Mouse (Mus musculus) kidney, postnatal 0 days (tissue): ENCODE data around the gene Rpl5. TPM values are rescaled to one million over a fixed set of nuclear protein-coding genes. Genes with fewer than 3 reads are reported as not detected.

Source experiments
- ATAC-seq: fragments of 200-750 bp; cut with Nextera tagmentation; replicated peaks from 2 replicates; pipeline ENCODE4 v1.8.0; 2017; ENCODE audit warnings: low read depth, moderate number of reproducible peaks, moderate TSS enrichment, moderate library complexity; ENCODE audit not compliant: low FRiP score
- DNase-seq: peaks from one replicate; pipeline ENCODE4 v3.0.0-alpha.2; 2016; ENCODE audit warnings: low spot score
- H3K27ac ChIP-seq: fragments of 300-500 bp; sonication (generic); 2 replicates; pipeline ENCODE4 v1.5.1; 2014; ENCODE audit warnings: mild to moderate bottlenecking
- H3K27me3 ChIP-seq: fragments of 300-500 bp; sonication (generic); 2 replicates; pipeline ENCODE4 v1.6.1; 2014; ENCODE audit warnings: low read length, mixed read lengths; ENCODE audit not compliant: insufficient read depth
- H3K36me3 ChIP-seq: fragments of 300-500 bp; sonication (generic); 2 replicates; pipeline ENCODE4 v1.6.1; 2014; ENCODE audit warnings: low read length, mixed read lengths; ENCODE audit not compliant: insufficient read depth
- H3K4me1 ChIP-seq: fragments of 300-500 bp; sonication (generic); replicated peaks from 2 replicates; pipeline ENCODE4 v1.6.1; 2014; ENCODE audit warnings: antibody characterized with exemption, low read length, mixed read lengths; ENCODE audit not compliant: insufficient read depth
- H3K4me2 ChIP-seq: fragments of 300-500 bp; sonication (generic); 2 replicates; pipeline ENCODE4 v1.6.1; 2014; ENCODE audit warnings: mild to moderate bottlenecking, low read length, moderate library complexity, mixed read lengths
- H3K4me3 ChIP-seq: fragments of 300-500 bp; sonication (generic); replicated peaks from 2 replicates; pipeline ENCODE4 v1.5.1; 2014; ENCODE audit warnings: low read depth, low read length
- H3K9ac ChIP-seq: fragments of 300-500 bp; sonication (generic); 2 replicates; pipeline ENCODE4 v1.6.1; 2014; ENCODE audit warnings: low read depth, low read length
- H3K9me3 ChIP-seq: fragments of 300-500 bp; sonication (generic); replicated peaks from 2 replicates; pipeline ENCODE4 v1.6.1; 2016; ENCODE audit warnings: low read length, inconsistent platforms, mixed read lengths
- CTCF ChIP-seq: IDR thresholded peaks from 2 replicates; pipeline ENCODE4 v1.5.1; 2016; ENCODE audit warnings: antibody characterized with exemption, low read depth, mild to moderate bottlenecking, moderate library complexity
- WGBS: fragments of 180-500 bp; shearing (Covaris S2); extraction: QIAGEN DNeasy Blood & Tissue Kit; methylation state at CpG from one replicate; pipeline ENCODE4 v1.1.7; 2014; 5-methylcytosine and 5-hydroxymethylcytosine counted together
- polyA plus RNA-seq: library from polyadenylated mRNA; unstranded; fragments of >200 nt; fragmentation: Nextera tagmentation; extraction: Ambion mirVana; gene quantifications from 2 replicates; pipeline ENCODE4 v1.2.1, GENCODE M21; 2015

Gene Rpl5
- polyA plus RNA-seq, 1 experiment from 2014 or later = 66.8 TPM

- H3K9ac ChIP-seq = no peak overlapping the region
- ATAC-seq = no peak
- H3K27ac ChIP-seq = no peak overlapping the region
- no peaks in the 10 kb centered on the region for H3K9me3 ChIP-seq
- TF ChIP-seq CTCF = no peak
- DNase-seq = no peak
- no peaks in the 10 kb centered on the region for H3K27me3 ChIP-seq
- 84% methylated on average over 1 of the region's 1 CpGs for WGBS
- H3K4me3 ChIP-seq = no peak overlapping the region
- H3K4me1 ChIP-seq = no peaks in the 10 kb centered on the region
- no peak overlapping the region for H3K4me2 ChIP-seq
- H3K36me3 ChIP-seq = no peaks in the 10 kb centered on the region
Observed at GRCm38 (mm10) chr5:107948899-107949298, 48.6 kb downstream of the Rpl5 start.

DNA sequence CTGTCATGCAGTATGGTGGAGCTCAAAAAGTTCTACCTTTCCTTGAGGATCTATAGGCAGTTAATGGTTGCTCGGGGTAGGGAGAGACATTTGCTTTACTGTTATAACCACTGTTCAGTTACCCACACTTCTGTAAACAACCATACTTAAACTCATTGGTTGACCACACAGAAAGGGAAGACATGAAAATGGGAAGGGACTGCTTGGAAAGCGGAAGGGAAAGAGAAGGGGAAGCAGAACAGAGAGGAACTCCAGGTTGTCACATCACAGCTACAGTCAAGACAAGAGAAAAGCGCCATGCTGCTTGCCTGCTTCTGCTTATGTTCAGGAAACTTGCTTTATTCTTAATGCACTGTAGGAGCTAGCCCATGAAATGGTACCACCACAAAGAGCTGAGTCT is 49.3 kb downstream of the Rpl5 start:
- no peaks in the 10 kb centered on the region for H3K9me3 ChIP-seq
- H3K27ac ChIP-seq = no peak overlapping the region
- no peaks in the 10 kb centered on the region for H3K36me3 ChIP-seq
- TF ChIP-seq CTCF = no peak
- H3K4me2 ChIP-seq = no peak overlapping the region
- no peaks in the 10 kb centered on the region for H3K4me1 ChIP-seq
- 84% methylated on average over 3 of the region's 3 CpGs for WGBS
- no peak overlapping the region for H3K9ac ChIP-seq
- no peak for ATAC-seq
- H3K4me3 ChIP-seq = no peak overlapping the region
- no peaks in the 10 kb centered on the region for H3K27me3 ChIP-seq
- no peak for DNase-seq

DNA sequence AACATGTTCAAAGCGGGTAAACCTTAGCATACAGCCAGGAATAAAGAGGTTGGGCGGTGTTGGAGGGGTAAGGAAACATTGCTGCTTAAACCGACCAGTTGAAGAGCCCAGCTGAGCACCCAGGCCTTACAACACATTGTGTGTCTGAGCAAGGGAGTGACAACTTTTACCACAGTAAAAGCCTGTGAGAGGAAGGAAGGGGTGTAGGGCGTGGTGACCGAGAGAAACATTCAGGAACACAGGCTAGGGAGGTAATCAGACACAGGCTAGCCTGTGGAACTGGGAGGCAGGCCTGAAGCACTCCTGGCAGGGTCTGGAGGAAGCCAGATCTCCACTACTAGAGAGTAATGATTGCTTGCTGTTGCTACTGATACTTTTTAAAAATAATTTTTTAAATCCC is 50.3 kb downstream of the Rpl5 start:
- no peak for DNase-seq
- ATAC-seq = no peak

More for the DNA sequence above, 50.3 kb downstream of the Rpl5 start:
- Histone ChIP-seq H3K4me2 (no peak overlapping the region), H3K36me3 (no peaks in the 10 kb centered on the region), H3K9ac (no peak overlapping the region), H3K4me1 (no peaks in the 10 kb centered on the region), H3K9me3 (no peaks in the 10 kb centered on the region), H3K4me3 (no peak overlapping the region), H3K27ac (no peak overlapping the region), H3K27me3 (no peaks in the 10 kb centered on the region)
- no peak for TF ChIP-seq CTCF
- WGBS = 69% methylated on average over 5 of the region's 5 CpGs

Other genes starting within 250 kb of the Rpl5 start
- gene Gfi1, start 174.5 kb upstream of the Rpl5 start, polyA plus RNA-seq = 0.06 TPM in 1 of 2 replicates, not detected in the other
- gene Ube2d2b, start 70.4 kb upstream of the Rpl5 start, polyA plus RNA-seq = 0.08 TPM in 1 of 2 replicates, not detected in the other
- gene Evi5, start 25.4 kb upstream of the Rpl5 start, polyA plus RNA-seq = 84.3 and 88.8 TPM in 2 replicates
- gene Fam69a, start 86.6 kb downstream of the Rpl5 start, polyA plus RNA-seq = 23.6 and 27.4 TPM in 2 replicates
- 65.8 and 70.4 TPM in 2 replicates for gene Mtf2, start 165.2 kb downstream of the Rpl5 start, polyA plus RNA-seq
- gene Tmed5, start 232.1 kb downstream of the Rpl5 start, polyA plus RNA-seq = 23.1 and 25.9 TPM in 2 replicates
- gene Ccdc18, start 232.4 kb downstream of the Rpl5 start, polyA plus RNA-seq = 5.7 and 5.9 TPM in 2 replicates